Mouse (Mus musculus): ENCODE measurements around the gene Hcar1.

DNA sequence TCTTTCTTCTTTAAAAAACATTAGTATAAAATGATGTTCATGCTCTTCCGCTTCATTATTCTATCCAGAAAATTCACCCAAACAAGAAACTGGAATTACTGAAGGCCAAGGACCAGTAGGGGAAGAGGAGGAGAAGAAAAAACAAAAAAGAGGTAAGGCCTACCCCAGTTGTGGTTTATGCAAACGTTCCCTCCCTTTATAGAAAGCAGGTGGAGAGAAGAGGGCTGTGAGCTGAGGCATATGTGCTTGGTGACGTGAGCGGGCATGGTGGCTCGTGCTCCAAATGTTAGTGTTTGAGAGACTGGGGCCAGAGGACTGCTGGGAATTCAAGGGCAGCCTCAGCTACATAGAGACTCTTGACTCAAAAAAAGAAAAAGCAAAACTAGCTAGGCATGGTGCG is 42.3 kb upstream of the Hcar1 start:
- TF ChIP-seq CTCF (IDR thresholded peaks at IDR 0.05; ENCODE audit: low read depth): no peak
- TF ChIP-seq EP300 (IDR thresholded peaks at IDR 0.05; ENCODE audit: low read depth): no peak

Measured in heart, postnatal 0 days (tissue).